8 mouse cellular contexts compared by ENCODE assay signal in the genomic region with DNA sequence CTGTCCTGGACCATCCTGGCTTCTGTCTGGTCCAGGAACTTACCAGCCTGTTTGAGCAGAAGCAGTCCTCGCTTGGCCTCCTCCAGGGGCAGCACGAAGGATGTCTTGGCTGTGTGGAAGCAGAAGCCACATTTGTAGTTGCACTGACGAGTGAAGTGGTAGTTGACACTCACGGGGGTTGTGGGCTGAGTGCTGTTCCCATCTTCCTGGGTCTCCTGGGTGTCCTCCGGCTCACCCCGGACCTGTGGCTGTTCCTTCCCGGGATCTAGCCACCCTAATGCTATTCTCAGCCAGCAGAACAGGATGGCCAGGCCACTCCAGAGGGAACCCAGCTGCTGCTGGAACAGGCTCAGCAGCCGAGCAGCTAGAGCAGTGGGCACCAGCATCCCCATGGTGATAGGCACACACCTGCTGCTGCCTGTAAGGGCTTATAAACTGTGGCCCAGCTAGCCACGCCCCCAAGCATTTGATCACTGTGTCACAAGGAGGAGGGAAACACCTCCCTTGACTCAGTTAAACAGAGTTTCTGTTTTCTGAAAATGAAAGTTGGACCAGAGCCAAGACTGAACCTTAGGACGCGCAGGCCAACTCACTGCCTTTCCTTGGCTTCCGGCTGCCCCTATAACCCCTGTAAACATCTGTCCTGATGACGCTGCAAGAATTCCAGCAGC. TPM values are rescaled to one million over a fixed set of nuclear protein-coding genes. Genes with fewer than 3 reads are reported as not detected.
DNase-seq lines count a peak whose midpoint lies in the region; ATAC-seq lines count a peak whose summit lies in the region.

A gene (minus strand): TSS at position 425 of the 671 bp plus-strand sequence.

- no peaks in the 10 kb centered on the region for H3K9me3 ChIP-seq in intestine, embryonic 16.5 days (ENCODE audit: control insufficient read depth, low read length)
- H3K9me3 ChIP-seq in liver, embryonic 15.5 days (replicated peaks), result no peaks in the 10 kb centered on the region
- no peaks in the 10 kb centered on the region for H3K9me3 ChIP-seq in neural tube, embryonic 14.5 days (ENCODE audit: control insufficient read depth, low read length)

- no peak within 1 kb of the TSS for H3K4me3 ChIP-seq in intestine, embryonic 16.5 days (ENCODE audit: low read length)
- H3K4me3 ChIP-seq in liver, embryonic 15.5 days (replicated peaks), result peak within 1 kb of the TSS; percentile 30
- H3K4me3 ChIP-seq in neural tube, embryonic 14.5 days (ENCODE audit: low read depth, low read length), result no peak within 1 kb of the TSS

- WGBS in intestine, embryonic 16.5 days, result 27% methylated on average over 13 of the region's 13 CpGs
- WGBS in liver, embryonic 15.5 days (ENCODE audit: insufficient replicate concordance), result 41% methylated on average over 13 of the region's 13 CpGs
- WGBS in neural tube, embryonic 14.5 days, result 40% methylated on average over 13 of the region's 13 CpGs

- no peaks in the 10 kb centered on the region for H3K27me3 ChIP-seq in intestine, embryonic 16.5 days (replicated peaks; ENCODE audit: control insufficient read depth, insufficient read depth, low read length)
- no peaks in the 10 kb centered on the region for H3K27me3 ChIP-seq in liver, embryonic 15.5 days
- H3K27me3 ChIP-seq in neural tube, embryonic 14.5 days (ENCODE audit: control insufficient read depth, insufficient read depth, low read length), result no peaks in the 10 kb centered on the region

- peak within 1 kb of the TSS; percentile 28; the same call in 1 of the 2 replicates for H3K9ac ChIP-seq in intestine, embryonic 16.5 days (ENCODE audit: low read depth, low read length)
- no peak within 1 kb of the TSS for H3K9ac ChIP-seq in liver, embryonic 15.5 days
- no peak within 1 kb of the TSS for H3K9ac ChIP-seq in neural tube, embryonic 14.5 days (replicated peaks; ENCODE audit: low read depth, low read length)

- no peaks in the 10 kb centered on the region for H3K36me3 ChIP-seq in intestine, embryonic 16.5 days (ENCODE audit: control insufficient read depth, insufficient read depth, low read length)
- H3K36me3 ChIP-seq in liver, embryonic 15.5 days (replicated peaks), result no peaks in the 10 kb centered on the region
- no peaks in the 10 kb centered on the region for H3K36me3 ChIP-seq in neural tube, embryonic 14.5 days (ENCODE audit: control insufficient read depth, insufficient read depth, low read length)

- peak within 1 kb of the TSS; percentile 48 for H3K4me2 ChIP-seq in intestine, embryonic 16.5 days (ENCODE audit: low read depth, low read length)
- peak within 1 kb of the TSS; percentile 51 for H3K4me2 ChIP-seq in liver, embryonic 15.5 days
- peak within 1 kb of the TSS; percentile 20; the same call in 1 of the 2 replicates for H3K4me2 ChIP-seq in neural tube, embryonic 14.5 days (ENCODE audit: low read depth, low read length)

- peak; percentile 94 for ATAC-seq in intestine, embryonic 16.5 days
- ATAC-seq in liver, embryonic 15.5 days (ENCODE audit: insufficient read depth), result peak; percentile 83
- ATAC-seq in neural tube, embryonic 14.5 days (ENCODE audit: low read depth), result peak; percentile 80; the same call in 1 of the 2 replicates

- H3K27ac ChIP-seq in intestine, embryonic 16.5 days (ENCODE audit: low read length), result peak within 1 kb of the TSS; percentile 18; the same call in 1 of the 2 replicates
- H3K27ac ChIP-seq in liver, embryonic 15.5 days (replicated peaks), result peak within 1 kb of the TSS; percentile 45
- H3K27ac ChIP-seq in neural tube, embryonic 14.5 days (ENCODE audit: low read depth, low read length), result no peak within 1 kb of the TSS

- peak; percentile 17 to 21 for DNase-seq in right cerebral cortex, adult 2 months (ENCODE audit: low spot score in 2 of 2)
- DNase-seq in right cerebral cortex, adult 18-20 months, result no peak
- peak; percentile 61 for DNase-seq in c-Kit-positive CD71-positive TER-119-positive erythroid progenitor cells, embryonic 14.5 days (ENCODE audit: low spot score)
- peak; percentile 35 to 51 for DNase-seq in gastrocnemius, postnatal 4 days (ENCODE audit: low spot score in 2 of 2)
- peak; percentile 28 for DNase-seq in urinary bladder, postnatal 25 days (ENCODE audit: low spot score)

- H3K4me1 ChIP-seq in intestine, embryonic 16.5 days (ENCODE audit: control insufficient read depth, insufficient read depth, low read length), result peaks cover 11% of the 10 kb centered on the region
- H3K4me1 ChIP-seq in liver, embryonic 15.5 days (replicated peaks), result peaks cover 24% of the 10 kb centered on the region
- no peaks in the 10 kb centered on the region for H3K4me1 ChIP-seq in neural tube, embryonic 14.5 days (ENCODE audit: control insufficient read depth, insufficient read depth, low read length)

RNA-seq across cellular contexts. Expression of the gene that starts here (rescaled TPM):
- 1 to 10 TPM; 1.8 to 1.9 TPM for total RNA-seq in gastrocnemius, postnatal 4 days (2021)
- polyA plus RNA-seq in intestine, embryonic 16.5 days (2015; fragmentation: Nextera tagmentation; extraction: Ambion mirVana), result 1.2 TPM in 2 replicates
- polyA plus RNA-seq in liver, embryonic 15.5 days (2015; fragmentation: Nextera tagmentation; extraction: Ambion mirVana), result 9.2 and 9.6 TPM in 2 replicates
- 0.21 and 0.48 TPM in 2 replicates for polyA plus RNA-seq in neural tube, embryonic 14.5 days (2014; fragmentation: Nextera tagmentation; extraction: Ambion mirVana)

Comparison
In these comparisons a context has a peak if more than half of its experiments do, and no peak if none do; other contexts are left out.
1. Peak in ATAC-seq and H3K4me2 ChIP-seq in neural tube, embryonic 14.5 days; RNA of the gene not detected or under 1 TPM.